Mouse (Mus musculus): ENCODE results near the gene Iqcd.

DNA sequence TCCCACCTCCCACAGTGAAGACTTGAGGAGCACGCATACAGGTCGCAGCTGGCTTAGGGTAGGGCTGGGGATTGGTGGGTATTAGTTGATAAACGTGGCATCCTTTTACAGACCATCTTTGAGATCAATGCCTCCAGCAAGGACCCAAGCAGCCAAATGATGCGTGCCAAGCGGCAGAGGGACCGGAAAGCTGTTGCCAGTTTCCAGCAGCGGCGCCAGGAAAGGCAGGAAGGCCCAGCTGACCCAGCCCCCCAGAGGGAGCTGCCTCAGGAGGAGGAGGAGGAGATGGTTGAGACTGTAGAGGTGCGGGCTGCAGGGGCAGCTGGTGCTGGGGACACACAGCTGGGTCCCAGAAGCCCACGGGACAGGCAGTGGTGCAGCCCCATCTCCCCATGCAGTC, 35.6 kb downstream of the Iqcd start:
- TF ChIP-seq CTCF (IDR thresholded peaks at IDR 0.05; ENCODE audit: low read depth, low read length) (no peak), POLR2A (IDR thresholded peaks at IDR 0.05; ENCODE audit: borderline replicate concordance, low read depth, low read length) (no peak)
